Mouse (Mus musculus): Measurements from ENCODE around the gene Metrn.
A peak's percentile ranks its signal among the peaks of the same experiment; 100 is the strongest.

Gene Metrn

DNA sequence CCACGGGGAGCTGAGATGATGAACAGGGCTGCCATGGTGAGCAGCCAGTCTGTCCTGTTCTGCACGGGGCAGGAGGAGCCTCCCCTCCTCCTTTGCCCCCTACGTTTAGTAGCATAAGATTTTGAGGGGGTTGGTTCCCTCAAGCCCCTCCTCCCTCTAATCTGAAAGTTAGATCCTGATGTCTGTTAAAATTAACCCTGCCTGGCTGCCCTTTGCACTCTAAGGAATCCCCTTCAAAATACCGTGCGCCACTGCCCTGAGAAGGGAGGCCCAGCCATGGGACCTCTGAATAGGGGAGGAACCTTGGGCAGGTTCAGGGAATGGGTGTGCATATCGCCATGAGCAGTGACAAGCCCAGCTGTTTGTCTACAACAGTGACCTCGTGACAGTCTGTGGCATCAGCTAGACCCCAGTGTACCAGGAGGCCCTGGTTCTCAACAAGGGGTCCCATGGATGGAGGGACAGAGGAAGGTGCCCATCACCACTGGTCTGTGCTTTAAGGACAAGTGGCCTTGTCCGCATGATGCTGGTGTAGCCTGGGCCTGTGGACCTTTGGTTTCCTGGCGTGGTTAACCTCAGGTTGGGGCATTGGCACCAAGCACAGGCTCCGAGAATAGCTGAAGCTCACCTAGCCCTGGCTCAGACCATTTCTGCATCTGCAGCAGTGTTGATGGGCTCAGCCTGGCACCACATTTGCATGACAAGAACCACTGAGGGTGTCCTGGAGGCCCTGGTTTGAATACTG is 21.4 kb downstream of the Metrn start:
- no peak for DNase-seq (ENCODE audit: low read depth, low spot score)

DNA sequence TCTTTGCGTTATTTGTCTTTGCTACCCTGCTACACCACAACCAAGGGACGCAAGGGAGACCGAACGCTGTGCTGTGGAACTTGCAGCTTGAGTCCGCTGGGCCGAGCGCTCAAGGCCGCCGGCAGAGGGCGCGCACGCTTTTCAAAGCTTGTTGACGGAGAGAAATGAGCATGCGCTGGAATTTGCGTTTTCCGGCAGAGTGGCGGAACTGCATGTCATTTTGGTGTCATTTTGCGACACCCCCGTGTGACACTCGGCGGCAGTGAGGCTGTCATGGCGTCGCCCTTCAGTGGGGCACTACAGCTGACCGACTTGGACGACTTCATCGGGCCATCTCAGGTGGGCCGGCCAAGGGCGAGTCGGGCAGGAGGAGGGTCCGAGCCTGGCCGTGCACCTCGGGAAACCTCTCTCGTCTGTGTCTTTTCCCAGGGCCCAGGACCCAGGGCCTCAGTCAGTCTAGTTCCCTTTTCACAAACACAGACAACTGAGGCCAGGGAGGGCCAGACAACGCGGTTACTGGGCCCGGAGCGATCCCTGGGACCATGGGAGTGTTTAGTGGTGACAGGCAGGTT is 23.3 kb downstream of the Metrn start, which contains the start of gene Narfl:
Gene Narfl (plus strand): TSS at position 228 of the 572 bp plus-strand sequence.
- peak; percentile 99 for DNase-seq (ENCODE audit: low read depth, low spot score)

DNA sequence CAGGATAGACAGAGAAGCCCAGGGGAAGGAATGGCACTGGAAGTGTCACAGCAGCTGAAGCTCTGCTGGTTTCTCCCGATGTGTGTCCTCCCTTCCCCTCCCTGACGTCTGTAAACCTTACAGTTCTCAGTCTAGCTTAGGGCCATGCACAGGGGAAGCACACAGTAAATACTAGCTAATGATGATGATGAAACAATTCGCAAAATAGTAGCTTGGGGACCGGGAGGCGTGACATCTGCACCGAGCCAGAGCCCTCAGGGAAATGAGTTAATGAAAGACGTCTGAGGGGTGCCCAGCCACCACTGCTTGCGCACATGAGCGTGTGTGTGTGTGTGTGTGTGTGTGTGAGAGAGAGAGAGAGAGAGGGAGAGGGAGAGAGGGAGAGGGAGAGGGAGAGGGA is 27.6 kb downstream of the Metrn start:
- no peak for DNase-seq (ENCODE audit: low read depth, low spot score)

DNA sequence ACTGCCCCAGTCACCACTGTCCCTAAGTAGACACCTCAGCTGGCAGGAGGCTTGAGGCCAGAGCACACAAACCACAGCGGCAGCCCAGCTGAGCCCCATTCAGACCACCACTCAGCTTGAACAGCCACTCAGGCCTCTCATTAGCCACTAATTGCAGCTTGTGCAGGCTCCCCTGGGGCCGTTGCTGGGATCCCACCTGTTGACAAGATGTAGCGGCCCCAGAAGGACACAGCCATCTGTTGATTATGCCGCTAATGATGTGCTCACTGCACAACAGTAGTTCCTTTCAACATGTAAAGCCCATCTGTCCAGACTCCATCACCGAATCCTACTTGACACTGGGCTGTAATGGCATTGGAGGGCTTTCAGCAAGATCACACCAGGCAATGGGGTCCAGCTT is 31.1 kb downstream of the Metrn start:
- DNase-seq (ENCODE audit: low read depth, low spot score): no peak

DNA sequence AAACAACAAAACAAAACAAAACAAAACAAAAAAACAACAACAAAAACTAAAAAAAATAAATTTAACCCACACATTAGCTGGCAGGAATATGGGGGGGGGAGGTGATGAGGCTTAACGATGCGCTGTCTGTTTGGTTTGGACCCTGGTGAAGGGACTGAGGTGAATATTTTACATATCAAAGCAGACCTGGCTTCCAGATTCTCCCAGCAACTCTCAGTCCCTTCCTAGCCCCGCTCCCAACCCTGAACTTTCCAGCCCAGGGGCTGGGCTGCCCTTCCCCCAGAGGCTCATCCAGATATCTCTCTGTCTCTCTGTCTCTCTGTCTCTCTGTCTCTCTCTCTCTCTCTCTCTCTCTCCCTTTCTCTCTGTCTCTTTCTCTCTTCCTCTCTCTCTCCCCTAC is 34.3 kb downstream of the Metrn start:
- no peak for DNase-seq (ENCODE audit: low read depth, low spot score)

DNA sequence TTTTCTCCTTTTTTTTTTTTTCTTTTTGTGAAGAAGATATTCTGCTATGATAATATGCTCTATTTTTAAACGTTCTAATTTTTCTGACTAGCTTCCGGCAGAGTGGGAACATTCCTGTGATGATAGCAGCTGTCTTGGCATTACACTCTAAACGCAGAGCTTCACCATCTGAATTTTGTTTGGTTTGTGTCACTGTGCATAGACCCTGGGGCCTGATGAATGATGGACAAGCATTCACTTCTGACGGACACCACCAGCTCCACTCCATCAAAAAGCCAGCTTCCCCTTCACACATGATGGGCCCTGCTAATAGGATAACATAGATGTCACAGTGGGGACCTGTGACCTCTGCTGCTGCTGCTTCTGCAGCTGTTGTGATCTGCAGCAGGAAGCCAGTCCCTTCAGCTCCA is 35.4 kb downstream of the Metrn start:
- no peak for DNase-seq (ENCODE audit: low read depth, low spot score)

DNA sequence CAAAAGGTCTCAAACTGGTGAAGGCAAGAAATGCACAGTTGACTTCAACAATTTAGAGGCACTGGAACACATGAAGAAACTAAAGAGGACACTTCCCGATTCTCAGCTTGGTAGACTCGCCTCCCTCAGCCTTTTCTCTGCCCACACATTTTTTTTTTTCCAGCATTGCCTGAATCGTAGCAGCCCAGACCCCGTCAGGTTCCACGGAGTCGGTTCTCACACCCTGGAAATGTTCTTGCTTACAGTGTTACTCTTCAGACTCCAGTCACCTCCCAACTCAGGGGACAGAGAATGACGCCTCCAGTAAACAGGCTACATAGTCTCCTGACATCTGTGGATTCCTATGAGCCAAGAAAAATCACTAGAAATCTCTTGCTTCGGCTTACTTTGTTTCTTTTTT is 36.8 kb downstream of the Metrn start:
- DNase-seq (ENCODE audit: low read depth, low spot score): no peak

DNA sequence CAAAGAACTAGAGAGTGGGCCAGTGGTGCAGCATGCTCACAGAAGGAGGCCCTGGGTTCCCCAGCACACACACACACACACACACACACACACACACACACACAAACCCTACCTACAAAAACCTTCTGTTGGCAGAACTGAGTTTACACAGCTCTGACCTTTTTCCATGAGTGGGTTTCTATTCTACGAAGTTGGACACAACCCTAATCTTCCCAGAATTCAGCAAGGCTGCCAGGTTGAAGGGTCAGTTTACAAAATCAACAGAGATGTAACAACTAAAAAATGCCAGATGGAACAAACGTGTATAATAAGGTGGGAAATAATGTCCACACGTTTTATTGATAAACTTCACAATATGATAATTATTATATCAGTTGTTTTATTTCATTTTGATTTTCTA is 39.2 kb downstream of the Metrn start:
- no peak for DNase-seq (ENCODE audit: low read depth, low spot score)

DNA sequence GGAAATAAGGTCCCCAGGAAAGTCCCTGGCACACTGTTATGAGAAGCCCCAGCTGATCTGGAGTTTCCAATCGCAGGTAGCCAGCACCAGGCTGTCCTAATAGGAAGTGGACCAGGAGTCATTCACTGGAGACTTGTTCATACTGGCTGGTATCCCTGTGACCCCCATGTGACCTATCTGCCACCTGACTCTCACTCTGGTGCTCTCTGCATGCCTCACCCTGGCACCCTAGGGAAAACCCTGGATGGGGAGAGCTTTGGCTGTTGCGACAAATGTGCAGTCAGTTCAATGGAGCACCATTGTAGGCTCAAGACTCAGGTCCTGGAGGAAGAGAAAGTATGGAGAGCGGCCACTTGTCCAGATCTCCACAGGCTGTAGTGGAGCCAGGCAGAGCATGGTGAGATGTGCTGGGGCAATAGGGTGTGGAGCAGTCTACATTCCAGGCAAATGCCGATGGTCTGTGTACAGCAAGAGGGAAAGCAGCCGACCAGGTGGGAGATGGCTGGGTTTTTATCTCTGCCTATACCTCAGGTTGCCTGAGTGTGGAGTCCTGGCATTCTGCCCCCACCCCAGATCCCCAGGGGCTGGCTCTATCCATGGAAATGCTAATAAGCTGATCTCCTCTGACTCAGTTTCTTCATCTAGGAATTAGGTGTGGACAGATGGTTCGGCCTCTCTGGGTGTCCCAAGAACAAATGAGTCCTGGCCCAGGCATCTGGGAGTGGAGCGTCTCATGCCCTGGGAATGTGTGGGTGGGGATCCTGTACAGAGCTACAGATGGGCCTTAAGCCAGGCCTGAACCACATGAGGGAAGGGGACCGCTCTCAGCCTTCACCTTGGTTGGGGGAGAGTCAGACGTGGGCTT is 40.3 kb downstream of the Metrn start:
- DNase-seq (ENCODE audit: low read depth, low spot score): no peak

DNA sequence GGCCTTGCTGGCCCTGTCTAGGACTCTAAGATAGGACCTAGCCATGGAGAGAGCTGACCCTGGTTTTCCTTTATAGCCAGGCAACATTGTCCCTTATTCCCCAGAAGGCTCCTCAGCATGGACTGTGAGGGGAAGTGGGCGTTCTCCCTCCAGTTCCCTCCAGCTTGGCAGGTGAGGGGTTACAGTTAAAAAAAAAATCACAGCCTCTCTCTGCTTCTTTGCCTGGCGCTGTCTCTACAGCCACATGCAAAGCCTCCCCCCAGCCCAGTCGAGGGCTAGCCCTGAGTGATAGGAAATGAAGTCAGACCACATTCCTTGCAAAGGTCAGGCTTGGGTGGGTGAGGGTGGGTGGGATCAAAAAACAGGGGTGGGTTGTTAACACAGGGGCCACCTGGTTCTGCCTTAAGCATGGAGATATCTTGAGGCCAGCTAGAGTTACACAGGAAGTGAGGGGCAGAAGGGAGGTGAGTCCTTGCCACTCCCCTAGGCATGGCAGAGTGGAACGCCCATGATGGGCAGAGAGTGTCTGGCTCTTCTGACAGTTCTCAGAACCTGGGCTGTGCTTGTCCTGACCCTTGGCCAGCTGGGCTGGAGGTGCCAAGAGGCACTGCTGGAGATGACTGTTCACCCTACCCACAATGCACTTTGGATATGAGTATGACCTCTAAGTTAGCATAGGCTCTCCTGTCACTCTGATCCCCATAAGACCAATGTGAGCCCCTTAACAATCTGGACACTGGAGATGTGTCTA is 41.1 kb downstream of the Metrn start:
- DNase-seq (ENCODE audit: low read depth, low spot score): no peak

DNA sequence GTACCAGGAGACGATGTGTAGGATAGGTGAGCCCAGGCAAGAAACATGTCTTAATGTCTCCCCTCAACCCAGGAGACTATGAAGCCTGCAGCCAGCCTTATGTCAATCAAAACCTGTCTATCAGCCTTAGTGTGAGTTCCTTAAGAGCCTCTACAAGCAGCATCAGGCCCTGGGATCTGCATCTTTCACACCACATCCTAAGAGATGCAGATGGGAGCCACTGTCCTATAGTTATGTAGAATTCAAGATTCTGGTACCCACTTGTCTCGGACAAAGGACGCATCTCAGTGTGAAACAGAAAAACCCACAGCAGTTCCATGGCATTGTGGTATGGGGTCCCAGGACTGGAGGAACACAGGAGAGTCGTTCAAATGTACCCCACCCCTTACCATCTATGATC is 41.9 kb downstream of the Metrn start:
- no peak for DNase-seq (ENCODE audit: low read depth, low spot score)

DNA sequence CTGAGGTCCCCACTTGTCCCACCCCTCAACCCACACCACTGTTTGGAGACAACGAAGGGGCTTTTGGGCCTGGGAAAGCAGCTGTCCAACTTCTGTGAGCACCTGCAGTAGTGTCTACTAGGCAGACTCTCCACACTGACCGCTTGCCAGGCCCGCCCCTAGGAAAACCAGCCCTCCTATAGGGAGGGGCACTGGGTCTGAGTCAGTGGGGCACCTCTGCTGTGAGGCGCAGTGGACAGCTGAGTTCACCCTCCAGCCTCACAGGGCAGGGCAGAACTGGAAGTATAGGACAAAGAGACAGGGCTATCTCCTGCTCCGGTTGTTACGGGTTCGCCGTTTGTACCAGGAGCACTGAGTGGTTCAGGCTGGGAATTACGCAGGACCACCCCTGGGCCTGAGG is 42.7 kb downstream of the Metrn start, which contains the start of gene Msln:
Gene Msln (minus strand): TSS at position 138 of the 400 bp plus-strand sequence.
- no peak for DNase-seq (ENCODE audit: low read depth, low spot score)

DNA sequence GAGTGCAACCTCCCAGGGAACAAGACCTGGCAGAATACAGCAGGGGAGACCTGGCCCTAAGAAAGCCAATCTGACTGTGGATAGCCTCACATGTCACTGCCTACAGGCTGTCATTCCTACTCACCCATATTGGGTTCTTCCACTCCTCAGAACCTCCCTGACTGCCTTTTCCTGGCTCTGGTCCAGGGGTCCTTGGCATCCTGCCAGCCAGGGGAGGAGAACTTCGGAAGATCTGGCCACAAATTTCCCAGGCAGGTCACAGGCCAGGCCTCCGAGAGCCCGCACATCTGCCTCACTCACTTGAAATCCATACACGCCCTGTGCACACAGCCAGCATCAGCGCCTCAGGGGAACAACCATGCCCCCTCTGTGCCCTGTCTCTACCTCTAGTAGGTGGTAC is 45.5 kb downstream of the Metrn start:
- DNase-seq (ENCODE audit: low read depth, low spot score): no peak

DNA sequence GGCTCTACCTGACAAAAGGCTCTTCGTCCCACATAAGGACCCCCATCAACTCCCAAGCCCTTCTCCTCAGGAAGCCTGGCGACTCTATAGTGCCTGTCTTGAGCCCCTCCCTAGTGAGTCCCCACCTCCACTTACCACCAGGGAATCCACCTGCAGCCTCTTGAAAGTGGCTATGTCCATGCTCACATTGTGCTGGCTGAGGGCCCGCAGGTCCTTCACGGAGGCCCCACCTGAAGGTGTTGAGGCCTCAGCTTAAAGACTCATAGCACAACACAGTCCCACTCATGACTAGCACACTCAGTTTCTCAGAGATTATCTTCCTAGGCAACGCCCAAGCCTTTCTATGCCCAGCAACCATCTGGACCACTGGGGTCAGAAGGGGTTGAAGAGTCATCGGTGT is 47.6 kb downstream of the Metrn start:
- no peak for DNase-seq (ENCODE audit: low read depth, low spot score)

DNA sequence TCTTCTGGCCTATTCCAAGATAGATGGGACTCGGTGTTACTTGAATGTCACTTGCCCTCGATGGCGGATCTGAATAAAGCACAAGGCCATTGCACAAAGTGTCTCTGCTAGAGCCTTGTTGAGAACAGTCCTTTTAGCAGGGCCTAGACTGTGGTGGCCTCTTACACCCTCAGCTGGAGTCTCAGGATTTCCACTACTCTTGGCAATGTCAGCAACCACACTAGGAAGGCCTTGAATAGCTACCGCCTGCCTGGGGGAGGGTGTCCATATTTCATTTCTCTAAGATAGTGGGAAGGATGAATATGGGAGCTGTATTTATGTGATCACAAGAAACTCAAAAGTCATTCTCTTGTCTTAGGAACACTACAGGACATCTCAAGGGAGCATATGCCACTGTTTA is 48.7 kb downstream of the Metrn start:
- DNase-seq (ENCODE audit: low read depth, low spot score): no peak

DNA sequence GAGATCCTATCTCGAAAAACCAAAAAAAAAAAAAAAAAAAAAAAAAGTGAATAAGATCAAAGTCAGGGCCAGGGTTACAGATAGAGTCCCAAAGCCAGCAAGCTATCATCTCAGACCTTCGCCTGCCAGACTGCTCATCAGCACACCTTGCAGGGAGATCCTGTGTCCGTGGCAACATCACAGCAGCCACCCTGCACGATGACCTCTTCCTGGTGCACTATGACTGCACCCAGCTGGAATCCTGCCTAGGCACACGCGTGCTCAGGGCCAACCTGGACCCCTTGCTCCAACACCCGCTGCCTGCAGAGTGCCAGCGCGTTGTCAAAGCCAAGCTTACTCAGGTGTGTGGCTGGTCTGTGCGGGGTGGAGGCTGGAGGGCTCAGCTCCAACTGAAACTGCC is 52.6 kb downstream of the Metrn start:
- DNase-seq (ENCODE audit: low read depth, low spot score): no peak

DNA sequence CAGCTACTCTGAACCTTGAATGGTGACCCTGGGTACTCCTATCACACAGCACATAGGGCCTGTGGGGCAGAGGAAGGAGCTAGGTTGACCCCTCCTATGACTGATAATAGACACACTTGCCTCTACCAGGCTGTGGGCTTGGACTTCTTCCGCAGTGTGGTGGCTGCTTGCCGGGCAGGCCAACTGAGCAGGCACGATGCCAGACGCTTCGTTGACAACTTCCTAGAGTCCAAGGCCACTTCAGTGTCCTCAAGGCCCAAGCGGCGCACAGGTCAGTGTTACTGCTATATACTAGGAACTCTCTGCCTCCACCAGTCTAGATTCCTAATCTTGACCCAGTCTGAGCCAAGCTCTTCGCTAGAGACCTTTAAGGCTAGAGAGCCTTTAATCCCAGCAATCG is 53.1 kb downstream of the Metrn start:
- no peak for DNase-seq (ENCODE audit: low read depth, low spot score)

All from CD4-positive, CD25-positive, alpha-beta regulatory T cell, adult 2 months (primary cell).